Mouse (Mus musculus) monocyte, adult 2 months (primary cell): ENCODE results near the gene Cfap58.

Experiments
- DNase-seq, 2 experiments: peaks; one replicate each; pipeline ENCODE4 v3.0.0; 2022; ENCODE audit warnings: low spot score in 2 of 2, low read depth in 1 of 2

Cfap58 gene

GRCm38 (mm10) chr19:47915251-47915650 lies 22.2 kb upstream of the Cfap58 start:
- DNase-seq, result no peak

GRCm38 (mm10) chr19:47917396-47917795 lies 20.1 kb upstream of the Cfap58 start:
- no peak for DNase-seq

- no peak for DNase-seq
Measured at GRCm38 (mm10) chr19:47918016-47918415, 19.5 kb upstream of the Cfap58 start.

GRCm38 (mm10) chr19:47918455-47919101 lies 18.9 kb upstream of the Cfap58 start:
- DNase-seq, result peak; percentile 28 to 30

GRCm38 (mm10) chr19:47919126-47919965 lies 18.1 kb upstream of the Cfap58 start, which contains the start of the genes Cfap43 and Itprip:
Cfap43 (minus strand) TSS chr19:47919287.
Itprip (minus strand) TSS chr19:47919299.
- DNase-seq, result peak; percentile 59 to 70

GRCm38 (mm10) chr19:47919966-47920375 lies 17.5 kb upstream of the Cfap58 start:
- DNase-seq, result no peak

GRCm38 (mm10) chr19:47925819-47926218 lies 11.7 kb upstream of the Cfap58 start:
- DNase-seq, result no peak

GRCm38 (mm10) chr19:47927032-47927431 lies 10.4 kb upstream of the Cfap58 start:
- DNase-seq, result no peak

- no peak for DNase-seq
Measured at GRCm38 (mm10) chr19:47929043-47929442, 8.4 kb upstream of the Cfap58 start.

- no peak for DNase-seq
Measured at GRCm38 (mm10) chr19:47931982-47932638, 5.4 kb upstream of the Cfap58 start.

- DNase-seq, result no peak
Measured at GRCm38 (mm10) chr19:47934146-47934545, 3.3 kb upstream of the Cfap58 start.

- DNase-seq, result no peak
Measured at GRCm38 (mm10) chr19:47934636-47935238, 2.7 kb upstream of the Cfap58 start.

- no peak for DNase-seq
Measured at GRCm38 (mm10) chr19:47935530-47935929, 1.9 kb upstream of the Cfap58 start.

GRCm38 (mm10) chr19:47936490-47936889 lies 985 bp upstream of the Cfap58 start:
- DNase-seq, result no peak

GRCm38 (mm10) chr19:47936938-47937337 lies 537 bp upstream of the Cfap58 start:
- no peak for DNase-seq

- DNase-seq, result no peak
Measured at GRCm38 (mm10) chr19:47939361-47939760, 1.9 kb downstream of the Cfap58 start.

- DNase-seq, result no peak
Measured at GRCm38 (mm10) chr19:47946821-47947465, 9.5 kb downstream of the Cfap58 start.

- no peak for DNase-seq
Measured at GRCm38 (mm10) chr19:47950946-47951345, 13.5 kb downstream of the Cfap58 start.

- no peak for DNase-seq
Measured at GRCm38 (mm10) chr19:47953169-47953568, 15.7 kb downstream of the Cfap58 start.

GRCm38 (mm10) chr19:47958181-47958580 lies 20.7 kb downstream of the Cfap58 start:
- no peak for DNase-seq
